Mouse (Mus musculus) lung, postnatal 0 days (tissue): ENCODE data around the gene Pigt. TPM values are rescaled to one million over a fixed set of nuclear protein-coding genes. Genes with fewer than 3 reads are reported as not detected.
A peak's percentile ranks its signal among the peaks of the same experiment; 100 is the strongest.

Experiments used
- ATAC-seq: fragments of 200-750 bp; cut with Nextera tagmentation; 2 replicates; pipeline ENCODE4 v1.8.0; 2017; ENCODE audit warnings: moderate library complexity
- DNase-seq: peaks from one replicate; pipeline ENCODE4 v3.0.0-alpha.2; 2016; ENCODE audit warnings: low spot score
- H3K27ac ChIP-seq: fragments of 300-500 bp; sonication (generic); 2 replicates; pipeline ENCODE4 v1.5.1; 2014; ENCODE audit warnings: antibody characterized with exemption, mild to moderate bottlenecking, low read length, mixed read lengths
- H3K27me3 ChIP-seq: fragments of 300-500 bp; sonication (generic); replicated peaks from 2 replicates; pipeline ENCODE4 v1.6.1; 2014; ENCODE audit warnings: low read length, mixed read lengths; ENCODE audit not compliant: insufficient read depth
- H3K36me3 ChIP-seq: fragments of 300-500 bp; sonication (generic); 2 replicates; pipeline ENCODE4 v1.6.1; 2014; ENCODE audit warnings: low read length, mixed read lengths; ENCODE audit not compliant: insufficient read depth
- H3K4me1 ChIP-seq: fragments of 300-500 bp; sonication (generic); 2 replicates; pipeline ENCODE4 v1.6.1; 2014; ENCODE audit warnings: antibody characterized with exemption, low read depth, low read length, mixed read lengths; ENCODE audit not compliant: insufficient read depth
- H3K4me2 ChIP-seq: fragments of 300-500 bp; sonication (generic); replicated peaks from 2 replicates; pipeline ENCODE4 v1.6.1; 2014; ENCODE audit warnings: low read depth, mild to moderate bottlenecking, low read length, moderate library complexity, mixed read lengths
- H3K4me3 ChIP-seq: fragments of 300-500 bp; sonication (generic); 2 replicates; pipeline ENCODE4 v1.5.1; 2014; ENCODE audit warnings: low read depth, low read length
- H3K9ac ChIP-seq: fragments of 300-500 bp; sonication (generic); replicated peaks from 2 replicates; pipeline ENCODE4 v1.6.1; 2014; ENCODE audit warnings: low read depth, mild to moderate bottlenecking
- H3K9me3 ChIP-seq: fragments of 300-500 bp; sonication (generic); 2 replicates; pipeline ENCODE4 v1.6.1; 2016; ENCODE audit warnings: low read length, mixed read lengths
- CTCF ChIP-seq: IDR thresholded peaks from 2 replicates; pipeline ENCODE4 v1.5.1; 2016; ENCODE audit warnings: antibody characterized with exemption, mild to moderate bottlenecking
- EP300 ChIP-seq: IDR thresholded peaks from 2 replicates; pipeline ENCODE4 v1.6.1; 2016; ENCODE audit warnings: antibody characterized with exemption, mild to moderate bottlenecking, control low read depth
- WGBS: fragments of 180-500 bp; shearing (Covaris S2); extraction: QIAGEN DNeasy Blood & Tissue Kit; methylation state at CpG from one replicate; pipeline ENCODE4 v1.1.7; 2014; 5-methylcytosine and 5-hydroxymethylcytosine counted together
- polyA plus RNA-seq: library from polyadenylated mRNA; unstranded; fragments of >200 nt; fragmentation: Nextera tagmentation; extraction: Ambion mirVana; gene quantifications from 2 replicates; pipeline ENCODE4 v1.2.1, GENCODE M21; 2015

Gene Pigt
- polyA plus RNA-seq, 1 experiment from 2014 or later = 54.8 TPM

DNA sequence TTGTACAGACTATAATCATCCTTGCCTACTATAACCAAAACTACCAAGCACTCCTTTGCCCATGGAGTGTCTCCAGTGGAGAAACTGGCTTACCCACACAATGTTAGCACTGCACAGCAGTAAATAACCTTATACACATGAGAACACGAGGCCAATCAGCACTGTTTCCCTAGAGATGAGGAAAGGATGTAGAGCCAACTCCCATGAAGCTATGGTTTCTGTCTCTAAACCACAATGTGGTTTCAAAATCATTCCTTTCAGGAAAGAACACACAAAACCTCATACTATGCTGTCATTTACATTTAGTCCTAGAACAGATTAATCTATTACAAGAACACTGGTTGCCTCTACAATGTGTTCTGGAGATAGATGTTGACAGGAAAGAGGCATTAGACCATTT, 989 bp upstream of the Pigt start:
- 44% methylated on average over 1 of the region's 1 CpGs for WGBS
- Histone ChIP-seq H3K9ac (no peak overlapping the region), H3K27me3 (no peaks in the 10 kb centered on the region), H3K4me1 (peaks cover 9% of the 10 kb centered on the region; the same call in 1 of the 2 replicates), H3K9me3 (no peaks in the 10 kb centered on the region), H3K4me2 (peak overlapping the region; percentile 81; the same call in 1 of the 2 replicates), H3K4me3 (no peak overlapping the region), H3K27ac (no peak overlapping the region), H3K36me3 (no peaks in the 10 kb centered on the region)
- TF ChIP-seq CTCF = no peak
- TF ChIP-seq EP300 = no peak
- DNase-seq = no peak
- ATAC-seq = no peak

DNA sequence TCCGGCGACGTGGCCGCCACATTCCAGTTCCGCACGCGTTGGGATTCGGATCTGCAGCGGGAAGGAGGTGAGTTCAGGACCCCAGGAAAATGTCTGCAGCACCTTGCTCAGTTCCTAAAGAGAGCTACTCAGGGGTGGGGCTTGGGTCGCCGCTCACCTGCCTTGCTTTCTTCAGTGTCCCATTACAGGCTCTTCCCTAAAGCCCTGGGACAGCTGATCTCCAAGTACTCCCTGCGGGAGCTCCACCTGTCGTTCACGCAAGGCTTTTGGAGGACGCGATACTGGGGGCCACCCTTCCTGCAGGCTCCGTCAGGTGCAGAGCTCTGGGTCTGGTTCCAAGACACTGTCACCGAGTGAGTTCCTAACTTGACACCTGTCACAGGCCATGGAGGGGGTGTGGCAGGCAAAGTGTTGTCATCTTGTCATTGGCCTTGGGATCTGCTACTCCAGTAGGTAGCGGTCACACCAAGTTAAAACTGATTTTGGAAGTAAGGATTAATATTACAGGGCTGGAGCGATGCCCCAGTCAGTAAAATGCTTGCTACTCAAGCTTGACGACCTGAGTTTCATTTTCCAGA, 460 bp downstream of the Pigt start:
- peak overlapping the region; percentile 78 for H3K4me3 ChIP-seq
- H3K4me1 ChIP-seq = peaks cover 9% of the 10 kb centered on the region; the same call in 1 of the 2 replicates
- no peaks in the 10 kb centered on the region for H3K27me3 ChIP-seq
- 0 out of 2 replicates have a peak, but pooled peaks cover 5% of the 10 kb centered on the region for H3K36me3 ChIP-seq
- DNase-seq = no peak
- peak overlapping the region; percentile 81 for H3K4me2 ChIP-seq
- TF ChIP-seq CTCF (peak; percentile 8; the same call in 1 of the 2 replicates), EP300 (no peak)
- WGBS = 5% methylated on average over 21 of the region's 21 CpGs
- H3K27ac ChIP-seq = no peak overlapping the region
- H3K9ac ChIP-seq = peak overlapping the region; percentile 64
- no peaks in the 10 kb centered on the region for H3K9me3 ChIP-seq
- peak; percentile 16 for ATAC-seq

DNA sequence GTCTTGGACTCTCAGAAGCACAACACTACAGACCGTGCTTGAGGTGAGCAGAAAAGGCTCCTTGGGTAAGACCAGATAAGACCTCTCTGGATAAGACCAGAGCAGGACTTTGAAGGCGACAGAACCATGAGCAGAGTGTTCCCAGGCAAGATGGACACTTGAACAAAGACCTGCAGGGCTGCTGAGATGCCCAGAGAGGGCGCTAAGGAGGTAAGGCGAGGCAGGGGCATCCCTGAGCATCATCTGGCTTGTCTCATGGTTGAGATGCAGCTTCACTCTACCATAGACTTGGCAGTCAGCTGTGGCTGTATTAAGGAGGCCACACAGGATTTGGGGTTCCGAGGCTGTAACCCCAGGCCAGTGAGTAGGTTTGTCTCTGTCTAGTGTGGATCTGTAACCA, 2.0 kb downstream of the Pigt start:
- H3K4me3 ChIP-seq = no peak overlapping the region
- H3K27me3 ChIP-seq = no peaks in the 10 kb centered on the region
- no peak for ATAC-seq
- peaks cover 15% of the 10 kb centered on the region for H3K36me3 ChIP-seq
- H3K4me1 ChIP-seq = peaks cover 9% of the 10 kb centered on the region; the same call in 1 of the 2 replicates
- TF ChIP-seq EP300 (no peak), CTCF (peak; percentile 45)
- no peak overlapping the region for H3K27ac ChIP-seq
- DNase-seq = no peak
- WGBS = 69% methylated on average over 5 of the region's 5 CpGs
- no peak overlapping the region for H3K9ac ChIP-seq
- no peak overlapping the region for H3K4me2 ChIP-seq
- H3K9me3 ChIP-seq = peaks cover 5% of the 10 kb centered on the region; the same call in 1 of the 2 replicates

DNA sequence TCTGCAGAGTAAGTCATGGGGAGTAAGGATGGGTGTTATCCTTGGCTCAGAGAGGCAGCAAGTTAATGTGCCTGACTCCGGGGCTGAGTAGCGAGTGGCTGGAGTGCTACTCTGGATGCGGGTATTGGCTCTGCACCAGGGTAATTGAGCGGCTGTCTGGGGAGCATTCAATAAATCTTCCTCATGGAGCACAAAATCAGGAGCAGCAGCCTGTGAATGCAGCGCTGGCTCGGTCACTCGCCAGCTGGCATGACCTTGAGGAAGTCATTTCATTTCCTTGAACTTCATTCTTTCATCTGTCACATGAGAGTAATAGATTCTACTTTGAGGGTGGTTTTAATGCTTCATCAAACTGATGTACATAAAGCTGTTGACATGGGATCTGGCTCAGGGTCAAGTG, 3.2 kb downstream of the Pigt start:
- peaks cover 6% of the 10 kb centered on the region; the same call in 1 of the 2 replicates for H3K9me3 ChIP-seq
- TF ChIP-seq CTCF (no peak), EP300 (no peak)
- no peak overlapping the region for H3K4me2 ChIP-seq
- H3K27me3 ChIP-seq = no peaks in the 10 kb centered on the region
- H3K27ac ChIP-seq = no peak overlapping the region
- H3K36me3 ChIP-seq = peaks cover 27% of the 10 kb centered on the region
- WGBS = 79% methylated on average over 7 of the region's 7 CpGs
- ATAC-seq (no peak), DNase-seq (no peak)
- peaks cover 9% of the 10 kb centered on the region; the same call in 1 of the 2 replicates for H3K4me1 ChIP-seq
- H3K4me3 ChIP-seq = no peak overlapping the region
- no peak overlapping the region for H3K9ac ChIP-seq

DNA sequence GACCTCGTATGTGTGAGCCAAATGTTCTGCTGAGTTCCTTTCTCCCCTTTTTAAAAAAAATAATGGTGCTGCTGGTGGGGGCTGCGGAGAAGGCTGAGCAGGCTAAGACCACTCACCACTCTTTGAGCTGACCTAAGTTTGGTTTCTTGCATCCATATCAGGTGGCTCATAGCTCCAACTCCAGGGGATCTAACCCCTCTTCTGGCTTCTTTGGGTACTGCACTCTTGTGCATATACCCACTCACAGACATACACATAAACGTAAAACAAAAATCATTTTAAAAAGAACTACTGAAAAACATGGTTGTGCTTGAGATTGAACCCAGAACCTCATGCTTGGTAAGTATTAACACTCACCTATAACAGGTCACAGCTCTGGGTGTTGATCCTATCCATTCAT, 7.6 kb downstream of the Pigt start:
- peaks cover 6% of the 10 kb centered on the region; the same call in 1 of the 2 replicates for H3K9me3 ChIP-seq
- H3K9ac ChIP-seq = no peak overlapping the region
- peak; percentile 17; the same call in 1 of the 2 replicates for TF ChIP-seq CTCF
- no peak for TF ChIP-seq EP300
- no peak overlapping the region for H3K27ac ChIP-seq
- no peak overlapping the region for H3K4me3 ChIP-seq
- H3K36me3 ChIP-seq = peaks cover 27% of the 10 kb centered on the region
- DNase-seq (no peak), ATAC-seq (no peak)
- H3K4me2 ChIP-seq = no peak overlapping the region
- no peaks in the 10 kb centered on the region for H3K4me1 ChIP-seq
- no peaks in the 10 kb centered on the region for H3K27me3 ChIP-seq
- 99% methylated on average over 3 of the region's 3 CpGs for WGBS

DNA sequence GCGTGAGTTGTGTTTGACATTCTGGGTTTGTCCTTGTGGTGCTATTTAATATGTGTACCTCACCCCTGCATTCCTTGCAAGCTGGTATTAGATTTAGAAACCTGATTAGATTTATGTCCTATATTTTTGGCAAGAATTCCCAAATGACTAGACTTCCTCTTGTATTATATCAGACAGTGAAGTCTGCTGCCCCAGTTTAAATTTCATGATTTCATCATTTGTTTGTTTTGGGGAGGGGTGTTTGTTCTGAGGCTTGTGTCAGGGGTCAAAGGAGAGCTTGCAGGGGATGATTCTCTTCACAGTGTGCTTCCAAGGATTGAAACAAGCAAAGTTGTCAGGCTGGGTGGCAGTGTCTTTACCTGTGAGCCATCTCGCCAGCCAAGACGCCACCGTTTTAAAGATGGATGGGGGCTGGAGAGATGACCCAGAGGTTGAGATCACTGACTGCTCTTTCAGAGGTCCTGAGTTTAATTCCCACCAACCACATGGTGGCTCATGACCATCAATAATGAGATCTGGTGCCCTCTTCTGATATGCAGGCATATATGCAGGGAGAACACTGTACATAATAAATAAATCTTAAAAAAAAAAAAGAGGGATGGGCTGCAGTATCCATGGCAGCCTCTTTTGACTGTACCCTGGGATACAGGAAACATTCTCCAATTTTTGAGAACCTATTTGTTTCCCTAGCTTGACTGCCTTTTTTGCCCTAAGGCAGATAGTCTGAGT, 8.5 kb downstream of the Pigt start:
- Histone ChIP-seq H3K4me2 (no peak overlapping the region), H3K4me3 (no peak overlapping the region), H3K4me1 (no peaks in the 10 kb centered on the region), H3K36me3 (peaks cover 27% of the 10 kb centered on the region), H3K9ac (no peak overlapping the region), H3K27me3 (no peaks in the 10 kb centered on the region), H3K9me3 (peaks cover 6% of the 10 kb centered on the region; the same call in 1 of the 2 replicates), H3K27ac (no peak overlapping the region)
- ATAC-seq = no peak
- DNase-seq = no peak
- TF ChIP-seq CTCF (no peak), EP300 (no peak)
- WGBS = 82% methylated on average over 4 of the region's 4 CpGs
